Mouse (Mus musculus): ENCODE results near the gene Ifi203. TPM values are rescaled to one million over a fixed set of nuclear protein-coding genes. Genes with fewer than 3 reads are reported as not detected.

The Ifi203 gene
- polyA plus RNA-seq, 1 experiment from 2014 or later = 1.2 TPM

Other genes with a start within 250 kb of the Ifi203 start
- 0.34 and 0.66 TPM in 2 replicates for gene Ifi207, start 200.9 kb downstream of the Ifi203 start, polyA plus RNA-seq (2015; fragmentation: Nextera tagmentation; extraction: Ambion mirVana)
- 0.45 and 0.57 TPM in 2 replicates for gene Ifi204, start 175.7 kb downstream of the Ifi203 start, polyA plus RNA-seq (2015; fragmentation: Nextera tagmentation; extraction: Ambion mirVana)
- 0.31 and 0.46 TPM in 2 replicates for gene Ifi211, start 29.6 kb downstream of the Ifi203 start, polyA plus RNA-seq (2015; fragmentation: Nextera tagmentation; extraction: Ambion mirVana)
- 1.3 and 2.0 TPM in 2 replicates for gene Mndal, start 181 bp downstream of the Ifi203 start, polyA plus RNA-seq (2015; fragmentation: Nextera tagmentation; extraction: Ambion mirVana)
- gene Ifi202b, start 40.1 kb upstream of the Ifi203 start, polyA plus RNA-seq (2015; fragmentation: Nextera tagmentation; extraction: Ambion mirVana) = 0.11 TPM in 1 of 2 replicates, not detected in the other
- not detected in 2 replicates for gene Ifi205, start 89.1 kb upstream of the Ifi203 start, polyA plus RNA-seq (2015; fragmentation: Nextera tagmentation; extraction: Ambion mirVana)
- gene Olfr433, start 98.0 kb upstream of the Ifi203 start, polyA plus RNA-seq (2015; fragmentation: Nextera tagmentation; extraction: Ambion mirVana) = not detected in 2 replicates
- not detected in 2 replicates for gene Olfr432, start 106.5 kb upstream of the Ifi203 start, polyA plus RNA-seq (2015; fragmentation: Nextera tagmentation; extraction: Ambion mirVana)
- not detected in 2 replicates for gene Olfr430, start 123.9 kb upstream of the Ifi203 start, polyA plus RNA-seq (2015; fragmentation: Nextera tagmentation; extraction: Ambion mirVana)
- gene Olfr429, start 141.7 kb upstream of the Ifi203 start, polyA plus RNA-seq (2015; fragmentation: Nextera tagmentation; extraction: Ambion mirVana) = not detected in 2 replicates
- gene Olfr427, start 154.2 kb upstream of the Ifi203 start, polyA plus RNA-seq (2015; fragmentation: Nextera tagmentation; extraction: Ambion mirVana) = not detected in 2 replicates
- gene Olfr231, start 178.5 kb upstream of the Ifi203 start, polyA plus RNA-seq (2015; fragmentation: Nextera tagmentation; extraction: Ambion mirVana) = not detected in 2 replicates
- not detected in 2 replicates for gene Olfr424, start 188.8 kb upstream of the Ifi203 start, polyA plus RNA-seq (2015; fragmentation: Nextera tagmentation; extraction: Ambion mirVana)
- gene Olfr420, start 213.0 kb upstream of the Ifi203 start, polyA plus RNA-seq (2015; fragmentation: Nextera tagmentation; extraction: Ambion mirVana) = not detected in 2 replicates
- 0.03 and 0.07 TPM in 2 replicates for gene Spta1, start 230.1 kb upstream of the Ifi203 start, polyA plus RNA-seq (2015; fragmentation: Nextera tagmentation; extraction: Ambion mirVana)

All from hindbrain, embryonic 16.5 days (tissue).